Mouse (Mus musculus) layer of hippocampus, postnatal 36 days (tissue): Measurements from ENCODE around the gene Tomm40l. TPM values are rescaled to one million over a fixed set of nuclear protein-coding genes. Genes with fewer than 3 reads are reported as not detected.

ENCODE experiments used
- DNase-seq, 2 experiments: peaks; one replicate each; pipeline ENCODE4 v3.0.0; 2022
- total RNA-seq, 2 experiments: library from RNA; stranded (reverse); gene quantifications; 2 replicates each; pipeline ENCODE4 v1.2.3; 2021

The Tomm40l gene
- total RNA-seq, 2 experiments from 2014 or later: 72.4 to 80.2 TPM

GRCm38 (mm10) chr1:171193093-171193840 lies 29.0 kb downstream of the Tomm40l start:
- no peak for DNase-seq

GRCm38 (mm10) chr1:171192283-171192682 lies 30.0 kb downstream of the Tomm40l start:
- no peak for DNase-seq

GRCm38 (mm10) chr1:171190832-171191231 lies 31.5 kb downstream of the Tomm40l start:
- DNase-seq: no peak

GRCm38 (mm10) chr1:171189476-171190114 lies 32.7 kb downstream of the Tomm40l start:
- no peak for DNase-seq

- DNase-seq: no peak
These were observed 33.3 kb downstream of the Tomm40l start for GRCm38 (mm10) chr1:171189046-171189445.

GRCm38 (mm10) chr1:171187851-171188700 lies 34.2 kb downstream of the Tomm40l start:
- no peak for DNase-seq

- no peak for DNase-seq
These were observed 36.7 kb downstream of the Tomm40l start for GRCm38 (mm10) chr1:171185655-171186054.

GRCm38 (mm10) chr1:171184314-171184713 lies 38.0 kb downstream of the Tomm40l start:
- DNase-seq: no peak

GRCm38 (mm10) chr1:171183620-171184019 lies 38.7 kb downstream of the Tomm40l start:
- DNase-seq: no peak

- DNase-seq: no peak
These were observed 39.3 kb downstream of the Tomm40l start for GRCm38 (mm10) chr1:171183025-171183424.

GRCm38 (mm10) chr1:171179487-171180171 lies 42.7 kb downstream of the Tomm40l start:
- DNase-seq: no peak

GRCm38 (mm10) chr1:171172779-171173178 lies 49.5 kb downstream of the Tomm40l start:
- DNase-seq: no peak

- no peak for DNase-seq
These were observed 51.2 kb downstream of the Tomm40l start for GRCm38 (mm10) chr1:171171138-171171537.

- no peak for DNase-seq
These were observed 52.4 kb downstream of the Tomm40l start for GRCm38 (mm10) chr1:171169913-171170312.

GRCm38 (mm10) chr1:171168906-171169305 lies 53.4 kb downstream of the Tomm40l start:
- DNase-seq: no peak

Other genes starting within 250 kb of the Tomm40l start
- gene Fcgr2b, start 246.0 kb downstream of the Tomm40l start, total RNA-seq: 1 to 10 TPM; 4.5 to 4.6 TPM
- under 1 TPM in 1 of 2 experiments, not detected in 1; 0.30 TPM for gene Fcgr4, start 203.6 kb downstream of the Tomm40l start, total RNA-seq
- gene Fcgr3, start 157.6 kb downstream of the Tomm40l start, total RNA-seq: 10 to 100 TPM in 1 of 2 experiments, 1 to 10 TPM in 1; 9.7 to 10.4 TPM
- 1 to 10 TPM in 1 of 2 experiments, under 1 TPM in 1; 0.92 to 1.8 TPM for gene Cfap126, start 108.6 kb downstream of the Tomm40l start, total RNA-seq
- gene Sdhc, start 71.9 kb downstream of the Tomm40l start, total RNA-seq: 100 to 1,000 TPM; 191 to 202 TPM
- not detected for gene Mpz, start 71.8 kb downstream of the Tomm40l start, total RNA-seq
- 10 to 100 TPM; 39.4 to 42.3 TPM for gene Pcp4l1, start 26.2 kb downstream of the Tomm40l start, total RNA-seq
- gene Nr1i3, start 8.5 kb downstream of the Tomm40l start, total RNA-seq: under 1 TPM; 0.20 to 0.25 TPM
- gene Apoa2, start 2.5 kb upstream of the Tomm40l start, total RNA-seq: 1 to 10 TPM in 1 of 2 experiments, not detected in 1; 1.2 TPM
- gene Fcer1g, start 11.9 kb upstream of the Tomm40l start, total RNA-seq: 10 to 100 TPM; 13.5 to 15.2 TPM
- gene Adamts4, start 27.9 kb upstream of the Tomm40l start, total RNA-seq: 10 to 100 TPM; 15.1 to 15.5 TPM
- 100 to 1,000 TPM; 275 to 286 TPM for gene Ndufs2, start 28.9 kb upstream of the Tomm40l start, total RNA-seq
- 10 to 100 TPM; 68.5 to 76.8 TPM for gene B4galt3, start 47.8 kb upstream of the Tomm40l start, total RNA-seq
- gene Ppox, start 58.7 kb upstream of the Tomm40l start, total RNA-seq: 10 to 100 TPM; 28.0 to 31.4 TPM
- gene Usp21, start 65.5 kb upstream of the Tomm40l start, total RNA-seq: 10 to 100 TPM; 66.9 to 70.5 TPM
- gene Ufc1, start 72.5 kb upstream of the Tomm40l start, total RNA-seq: 100 to 1,000 TPM; 101 to 112 TPM
- gene Dedd, start 106.6 kb upstream of the Tomm40l start, total RNA-seq: 10 to 100 TPM; 36.5 to 41.3 TPM
- 10 to 100 TPM; 45.9 to 49.5 TPM for gene Nit1, start 123.1 kb upstream of the Tomm40l start, total RNA-seq
- 100 to 1,000 TPM; 160 to 166 TPM for gene Pfdn2, start 123.2 kb upstream of the Tomm40l start, total RNA-seq
- 1 to 10 TPM; 4.1 to 4.7 TPM for gene Klhdc9, start 138.3 kb upstream of the Tomm40l start, total RNA-seq
- gene Nectin4, start 147.6 kb upstream of the Tomm40l start, total RNA-seq: 1 to 10 TPM; 3.6 to 4.7 TPM
- 1 to 10 TPM; 2.0 to 2.1 TPM for gene Arhgap30, start 166.4 kb upstream of the Tomm40l start, total RNA-seq
- 100 to 1,000 TPM; 114 to 132 TPM for gene Usf1, start 188.8 kb upstream of the Tomm40l start, total RNA-seq
- 1 to 10 TPM; 4.1 to 5.9 TPM for gene Tstd1, start 196.4 kb upstream of the Tomm40l start, total RNA-seq
- gene F11r, start 215.0 kb upstream of the Tomm40l start, total RNA-seq: 1 to 10 TPM; 5.0 to 6.6 TPM